Mouse (Mus musculus) gastrocnemius, postnatal 4 days (tissue): ENCODE measurements at regions not wholly inside any gene's neighbourhood (a gene's known extent, or its start where the extent isn't known, plus 50 kb on each side); places are given as distances from the start of the nearest gene placed in this dataset.

Experiments used
- DNase-seq, 2 experiments: peaks; one replicate each; pipeline ENCODE4 v3.0.0; 2021 to 2022; ENCODE audit warnings: low spot score in 2 of 2, mixed read lengths in 2 of 2

GRCm38 (mm10) chr13:6374570-6375173, 173.3 kb upstream of the Pitrm1 start:
- no peak for DNase-seq

DNA sequence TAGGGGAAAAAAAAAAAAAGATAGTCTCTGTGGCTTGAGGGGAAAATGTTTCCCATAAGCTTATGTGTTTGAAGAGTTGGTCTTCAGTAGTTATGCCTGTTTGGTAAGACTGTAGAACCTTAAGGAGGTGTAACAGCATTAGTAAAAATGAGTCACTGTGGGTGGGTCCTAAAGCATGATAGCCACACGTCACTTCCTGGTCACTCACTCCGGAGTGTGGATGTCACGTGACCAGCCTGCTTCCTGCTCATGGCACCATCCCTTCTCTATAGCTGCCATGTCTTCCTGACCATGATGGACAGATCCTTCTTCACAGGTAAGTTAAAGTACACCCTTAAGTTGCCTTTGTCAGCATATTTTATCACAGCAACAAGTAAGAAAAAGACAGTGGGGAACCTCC, 170.0 kb upstream of the Pitrm1 start:
- no peak for DNase-seq

DNA sequence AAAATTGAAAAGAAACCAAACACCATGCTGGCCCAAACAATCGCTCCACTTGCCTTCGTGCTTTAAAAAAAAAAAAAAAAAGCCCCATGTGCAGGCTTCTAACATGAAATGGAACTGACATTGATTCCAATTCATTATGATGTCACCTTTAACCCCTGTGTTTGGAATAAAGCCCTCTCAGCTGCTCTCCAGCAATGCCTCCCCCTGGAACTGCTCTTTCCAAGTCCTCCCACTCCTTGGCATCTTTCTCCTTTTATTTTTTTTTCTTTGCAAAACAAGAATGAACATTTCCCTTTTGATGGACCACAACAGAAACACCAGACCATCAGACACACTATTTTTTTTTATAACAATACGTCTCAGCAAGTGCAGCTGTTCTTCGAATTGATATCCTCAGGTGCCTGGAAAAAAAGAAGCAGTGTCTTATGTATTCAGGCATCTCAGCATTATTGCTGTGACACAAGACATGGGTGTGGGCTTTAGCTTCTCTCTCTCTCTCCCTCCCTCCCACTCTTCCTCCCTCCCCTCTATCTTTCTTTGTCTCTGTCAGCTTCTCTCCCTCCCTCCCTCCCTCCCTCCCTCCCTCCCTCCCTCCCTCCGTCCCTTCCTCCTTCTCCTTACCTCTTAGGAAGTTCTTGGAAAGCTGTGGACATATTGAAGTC, 152.3 kb upstream of the Pitrm1 start:
- DNase-seq: no peak

- no peak for DNase-seq
Observed at GRCm38 (mm10) chr13:6397648-6398047, 150.3 kb upstream of the Pitrm1 start.

DNA sequence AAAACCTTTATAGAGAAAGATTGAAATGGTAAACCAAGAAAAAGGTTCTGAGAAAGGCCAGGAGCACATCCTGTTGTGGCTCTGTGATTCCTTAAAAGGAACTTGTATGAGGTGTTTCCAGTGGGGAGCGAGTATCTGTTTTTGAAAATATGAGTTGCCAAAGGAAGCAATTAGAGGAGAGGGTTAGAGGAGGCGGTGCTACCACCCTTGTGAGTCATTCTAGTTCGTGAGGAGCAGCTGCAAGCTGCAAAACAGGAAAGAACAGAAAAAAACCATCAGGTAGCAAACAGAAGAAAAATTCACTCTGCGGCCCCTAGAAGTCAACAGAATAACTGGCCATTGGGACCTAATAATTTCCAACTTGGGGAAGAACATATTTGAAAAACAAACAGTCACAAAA, 116.1 kb upstream of the Pitrm1 start:
- DNase-seq: no peak

DNA sequence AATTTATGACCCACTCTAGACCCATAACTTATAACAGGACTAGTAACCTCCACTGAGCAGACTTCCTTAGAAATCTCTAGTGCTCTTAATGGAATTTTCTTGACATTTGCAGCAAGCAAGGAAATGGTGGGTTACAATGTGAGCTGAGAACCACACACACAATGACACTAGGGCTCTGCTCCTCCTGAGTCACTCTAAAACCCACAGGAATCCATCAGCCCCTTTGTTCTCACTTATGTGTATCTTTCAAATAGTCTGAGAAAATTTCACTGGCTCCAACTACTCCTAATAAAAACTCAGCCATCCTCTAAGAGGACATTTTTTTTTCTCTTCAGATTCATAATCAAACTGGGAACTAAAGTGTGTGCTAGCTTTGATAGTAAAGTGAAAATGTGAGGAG, 101.0 kb upstream of the Pitrm1 start:
- DNase-seq: no peak

- no peak for DNase-seq
Observed at GRCm38 (mm10) chr13:6461363-6461762, 86.6 kb upstream of the Pitrm1 start.

- no peak for DNase-seq
Observed at GRCm38 (mm10) chr13:6465911-6466419, 82.0 kb upstream of the Pitrm1 start.

- DNase-seq: peak in 1 of 2 experiments; percentile 50
Observed at GRCm38 (mm10) chr13:6469446-6470227, 78.3 kb upstream of the Pitrm1 start.

DNA sequence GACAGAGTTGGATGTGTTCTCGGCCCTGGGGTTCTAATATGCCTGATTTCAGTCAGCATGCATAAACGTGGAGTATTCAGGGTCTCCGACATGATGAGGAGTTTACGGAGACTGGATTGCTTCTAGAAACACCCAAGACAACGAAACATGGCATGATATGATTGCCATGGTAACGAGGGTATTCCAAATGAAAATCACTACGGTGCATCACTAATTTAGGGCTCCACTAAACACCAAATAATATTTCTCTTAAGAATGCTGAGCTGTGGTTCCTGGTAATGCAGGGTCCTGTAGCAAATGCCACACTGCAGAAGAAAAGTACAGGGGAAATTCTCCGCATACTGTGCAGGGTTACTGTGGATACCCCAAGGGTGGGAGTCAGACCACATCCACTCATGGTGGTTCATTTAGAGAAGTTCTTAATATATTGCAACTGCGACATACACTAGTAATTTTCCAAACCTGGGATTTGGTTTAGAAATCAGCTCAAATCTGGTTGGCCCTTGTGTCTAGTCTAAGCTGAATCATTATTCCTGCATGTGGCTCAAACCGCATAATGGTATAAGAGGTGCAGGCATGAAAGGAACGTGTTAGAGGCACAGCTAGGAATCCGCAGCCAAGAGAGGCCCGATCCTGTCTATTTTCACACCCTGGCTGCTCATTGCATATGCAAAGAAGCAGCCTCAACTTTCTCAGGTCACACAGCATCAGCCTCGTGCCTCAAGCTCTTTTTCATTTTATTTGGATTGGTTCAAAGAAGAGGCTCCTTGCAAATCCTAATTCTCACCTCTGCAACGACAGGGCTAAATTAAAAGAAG, 77.5 kb upstream of the Pitrm1 start:
- no peak for DNase-seq

DNA sequence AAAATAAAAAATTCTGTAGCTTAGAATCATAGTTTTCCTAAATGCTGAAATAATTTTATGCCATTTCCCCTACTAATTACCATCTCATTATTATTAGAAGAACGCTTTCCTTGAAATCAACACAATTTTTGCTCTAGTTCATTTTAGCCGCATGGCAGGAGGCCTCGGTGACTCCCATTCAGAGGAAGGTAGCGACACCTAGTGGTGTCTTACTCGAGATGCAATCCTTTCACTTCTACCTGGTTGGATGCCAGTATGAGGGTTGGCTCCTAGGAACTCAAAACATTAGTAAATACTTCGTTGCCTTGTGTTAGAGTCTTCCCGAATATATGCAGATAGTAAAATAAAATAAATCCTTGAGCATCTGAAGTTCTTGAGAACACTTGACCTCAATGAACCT, 76.3 kb upstream of the Pitrm1 start:
- peak in 1 of 2 experiments; percentile 69 for DNase-seq

DNA sequence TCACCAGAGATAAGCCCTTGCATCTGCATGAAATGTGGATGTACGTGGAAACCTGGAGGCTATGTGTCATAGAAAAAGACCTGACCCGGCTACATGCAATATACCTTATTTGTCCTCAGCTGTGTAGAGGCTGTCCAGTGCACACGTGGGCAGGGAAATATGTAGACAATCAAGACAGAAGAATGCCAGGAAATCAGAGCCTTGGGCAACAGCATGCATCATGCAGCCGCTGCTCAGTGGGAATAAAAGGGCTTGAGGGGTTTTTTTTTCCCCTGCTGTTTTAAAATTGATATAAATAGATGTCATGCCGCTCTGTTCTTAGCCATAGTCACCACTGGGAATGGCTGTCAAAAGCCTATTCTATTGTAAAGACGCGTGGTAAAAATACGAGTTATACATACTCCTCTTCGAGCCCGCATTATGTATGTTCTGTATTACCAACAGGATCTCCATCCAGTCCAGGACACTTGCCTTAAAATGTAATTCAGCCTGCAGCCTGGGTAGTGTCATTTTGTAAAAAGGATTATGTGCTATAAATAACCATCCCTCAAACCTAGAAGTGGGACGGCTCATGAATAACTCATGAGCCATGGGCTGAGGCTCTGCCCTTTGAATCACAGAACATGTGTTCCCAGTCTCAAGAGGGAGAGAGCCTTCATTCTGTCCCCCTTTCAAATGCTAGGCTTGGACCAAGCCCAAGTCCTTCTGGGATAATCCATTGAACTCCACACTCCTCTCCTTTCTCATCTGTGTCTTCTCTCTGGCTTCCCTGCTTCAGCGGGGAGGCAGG, 74.4 kb upstream of the Pitrm1 start:
- no peak for DNase-seq

DNA sequence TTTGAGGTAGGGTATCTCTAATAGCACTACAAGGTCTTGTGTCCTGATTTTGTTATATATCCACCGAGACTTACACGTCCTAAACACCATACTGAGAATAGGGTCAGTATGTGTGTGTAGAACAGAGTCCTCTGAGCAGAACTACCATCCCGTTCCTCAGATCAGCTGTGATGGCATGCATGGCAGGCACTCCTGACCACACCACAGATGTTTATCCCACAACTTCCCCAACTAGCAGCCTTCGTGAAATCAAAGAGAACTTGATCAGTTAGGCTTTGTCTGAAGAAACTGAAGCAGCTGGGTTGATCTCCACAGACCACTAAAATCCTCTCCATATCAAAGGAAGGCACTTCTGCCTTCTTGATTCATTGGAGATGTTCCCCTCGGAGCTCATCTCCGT, 68.3 kb upstream of the Pitrm1 start:
- DNase-seq: no peak

- DNase-seq: no peak
Observed at GRCm38 (mm10) chr13:6484418-6484817, 63.5 kb upstream of the Pitrm1 start.

- no peak for DNase-seq
Observed at GRCm38 (mm10) chr13:6487837-6488236, 60.1 kb upstream of the Pitrm1 start.

- DNase-seq: no peak
Observed at GRCm38 (mm10) chr13:6492916-6493619, 54.9 kb upstream of the Pitrm1 start.
